Mouse (Mus musculus) brain, adult 2 months (tissue): ENCODE data around the gene Ptprs.

Experiments
- DNase-seq: peaks from one replicate; pipeline ENCODE4 v3.0.0; 2011; ENCODE audit warnings: low read depth, low spot score

Ptprs gene

DNA sequence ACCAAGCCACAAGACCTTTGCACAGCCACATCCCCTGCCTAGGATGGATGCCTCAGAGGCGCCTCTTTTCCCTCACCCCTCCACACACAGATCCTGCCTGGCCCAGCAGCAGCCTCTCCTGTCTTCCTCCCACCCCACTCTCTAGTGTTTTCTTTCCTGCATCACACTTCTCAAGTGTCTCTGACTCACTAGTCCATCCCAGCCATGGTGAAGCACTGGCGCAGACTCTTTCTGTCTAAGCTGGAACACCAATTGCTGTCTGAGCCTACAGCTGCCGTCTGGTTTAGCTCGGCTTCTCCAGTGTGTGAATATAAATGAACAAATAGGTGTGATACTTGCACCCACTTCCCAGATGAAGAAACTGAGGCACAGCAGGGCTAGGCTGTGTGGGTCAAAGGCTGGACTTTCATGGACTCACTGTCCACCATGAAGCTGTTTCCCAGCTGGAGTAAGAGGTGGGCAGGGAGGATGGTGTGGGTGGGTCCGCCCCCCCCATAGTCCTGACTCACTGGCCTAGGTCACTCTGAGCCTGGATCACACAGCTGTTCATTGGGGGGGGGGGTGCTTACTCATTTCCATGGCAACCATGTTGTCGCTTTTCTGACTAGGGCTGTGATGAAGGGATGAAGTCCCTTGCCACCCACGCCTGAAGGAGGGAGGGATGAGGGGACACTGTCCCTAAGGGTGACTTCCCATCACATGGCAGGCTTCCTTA is 14.3 kb upstream of the Ptprs start:
- DNase-seq = peak; percentile 92

DNA sequence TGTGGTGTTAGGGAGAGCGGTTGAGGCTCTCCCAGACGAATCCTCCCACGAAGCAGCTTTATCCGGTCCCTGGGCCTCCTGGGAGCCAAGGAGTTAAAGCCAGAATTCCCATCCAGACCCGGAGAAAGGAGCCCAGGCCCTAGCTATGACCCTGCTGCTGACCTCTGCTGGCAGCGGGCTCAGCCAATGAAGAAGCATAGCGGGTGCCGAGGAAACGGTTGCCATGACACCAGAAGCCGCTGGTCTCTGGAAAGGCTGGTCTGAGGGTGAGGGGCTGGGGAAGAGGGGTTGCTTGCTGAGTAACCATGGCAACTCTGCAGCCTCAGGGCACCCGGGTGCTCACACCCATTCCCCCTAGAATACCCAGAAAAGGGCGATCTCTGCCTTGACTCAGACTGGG is 11.7 kb upstream of the Ptprs start:
- peak; percentile 55 for DNase-seq

DNA sequence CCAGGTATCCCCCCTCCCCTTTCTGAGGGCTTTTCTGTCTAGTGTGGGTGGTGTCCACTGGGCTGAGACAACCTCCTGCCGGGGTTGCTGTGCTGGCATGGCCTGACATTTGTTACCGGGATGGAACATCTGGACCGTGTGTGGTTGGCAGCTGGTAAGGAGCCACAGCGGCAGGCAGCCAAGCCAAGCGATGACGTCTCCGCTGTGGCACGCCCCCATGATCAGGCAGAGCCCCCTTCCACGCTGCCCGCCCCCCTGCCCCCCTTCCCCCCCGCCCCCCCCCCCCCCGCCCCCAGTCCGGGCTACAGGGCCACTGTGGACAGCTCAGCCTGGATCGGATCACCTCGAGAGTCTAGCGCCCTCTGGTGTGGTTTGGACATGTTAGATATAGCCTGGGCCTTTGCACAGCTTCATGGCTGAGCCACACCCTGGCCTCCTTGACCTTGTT is 11.2 kb upstream of the Ptprs start:
- DNase-seq = peak; percentile 60

DNA sequence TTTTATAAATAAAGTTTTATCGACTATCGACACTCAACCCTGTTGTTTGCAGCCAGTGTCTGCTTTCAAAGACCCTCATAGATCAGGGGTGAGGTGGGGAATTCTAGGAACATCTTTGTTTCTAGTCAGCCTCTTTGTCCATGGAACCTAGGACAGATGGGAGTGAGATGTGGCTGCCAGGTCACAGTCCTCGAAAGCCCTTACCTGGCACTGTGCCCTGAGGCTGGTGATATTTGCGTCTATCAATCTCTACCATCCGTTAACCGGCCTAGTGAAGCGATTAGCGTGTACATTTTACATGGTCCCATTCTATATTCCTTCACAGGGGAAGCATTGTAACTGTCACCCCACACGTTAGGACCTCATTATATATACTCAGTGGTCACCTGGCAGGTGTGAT is 9.6 kb upstream of the Ptprs start:
- no peak for DNase-seq

DNA sequence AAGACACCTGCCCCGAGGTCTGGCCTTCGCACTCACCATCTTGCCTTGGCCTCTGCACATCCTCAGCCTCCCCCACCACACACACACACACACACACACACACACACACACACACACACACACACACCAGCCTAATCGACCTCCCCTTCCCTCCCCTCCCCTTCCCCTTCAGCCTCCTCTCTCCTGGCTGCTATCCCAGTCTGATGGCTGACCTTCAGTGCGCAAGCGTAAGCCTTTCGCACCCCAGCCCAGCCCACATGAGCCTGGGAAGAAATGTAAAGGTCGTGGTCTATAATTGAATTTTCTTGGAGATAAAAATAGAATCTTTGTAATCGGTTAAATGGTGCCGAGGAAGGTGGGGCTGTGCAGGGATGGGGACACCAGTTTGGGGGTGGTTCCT is 8.8 kb upstream of the Ptprs start:
- no peak for DNase-seq

DNA sequence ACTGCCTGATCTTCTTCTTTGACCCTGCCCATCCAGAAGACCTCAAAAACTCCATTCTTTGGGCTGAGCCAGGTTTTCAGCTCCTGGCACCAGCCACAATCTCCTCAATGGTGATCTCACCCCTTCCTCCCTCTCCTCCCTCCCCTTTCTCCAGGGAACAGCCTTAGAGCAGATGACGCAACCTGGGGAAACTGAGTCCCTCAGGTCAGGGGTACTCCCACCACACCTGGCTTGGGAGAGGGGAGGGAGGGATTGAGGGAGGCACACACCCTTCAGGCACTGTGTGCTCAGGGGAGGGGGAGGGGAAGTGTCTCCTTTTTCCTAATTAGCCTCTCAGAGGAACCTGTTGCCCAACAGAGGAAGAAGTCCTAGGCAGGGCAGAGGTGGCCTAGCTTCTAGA is 6.4 kb upstream of the Ptprs start:
- no peak for DNase-seq

DNA sequence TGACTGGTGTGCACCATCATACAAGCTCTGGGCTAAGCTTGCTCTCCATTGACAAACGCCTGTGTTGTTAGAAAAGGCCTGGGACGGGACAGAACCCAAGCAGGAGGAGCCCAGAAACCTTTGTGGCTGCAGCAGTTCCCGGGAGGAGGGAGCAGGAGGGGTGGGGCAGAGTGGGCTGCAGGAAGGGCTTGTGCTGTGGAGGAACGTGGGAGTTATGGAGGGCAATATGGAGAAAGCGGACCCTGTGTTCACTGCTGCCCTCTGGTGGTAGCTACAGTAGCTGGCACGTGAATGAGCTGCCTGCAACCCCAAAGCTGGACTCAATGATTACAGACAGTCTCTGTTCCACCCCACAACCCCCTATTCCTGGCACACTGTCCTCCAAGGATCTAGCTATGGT is 3.1 kb upstream of the Ptprs start:
- peak; percentile 85 for DNase-seq

DNA sequence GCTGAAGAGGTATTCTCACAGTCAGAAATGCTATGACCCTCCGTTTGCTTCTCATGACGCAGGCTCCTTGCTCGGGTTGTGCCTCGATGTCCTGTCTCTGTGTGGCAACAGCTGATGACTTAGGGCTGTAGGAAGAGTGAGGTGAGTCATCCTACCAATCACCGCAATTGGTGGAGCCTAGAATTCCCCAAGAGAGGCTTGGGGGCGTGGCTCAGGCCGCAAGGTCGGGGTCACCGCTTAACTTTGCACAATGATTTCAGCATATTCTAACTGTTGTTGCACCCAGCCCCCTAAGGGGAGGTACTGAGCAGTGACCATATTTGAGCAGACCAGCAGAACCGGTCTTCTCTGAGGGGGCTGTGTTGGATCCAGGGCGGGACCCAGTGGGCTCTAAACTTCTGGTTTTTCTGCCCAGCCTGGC is 1.9 kb upstream of the Ptprs start:
- DNase-seq = no peak

DNA sequence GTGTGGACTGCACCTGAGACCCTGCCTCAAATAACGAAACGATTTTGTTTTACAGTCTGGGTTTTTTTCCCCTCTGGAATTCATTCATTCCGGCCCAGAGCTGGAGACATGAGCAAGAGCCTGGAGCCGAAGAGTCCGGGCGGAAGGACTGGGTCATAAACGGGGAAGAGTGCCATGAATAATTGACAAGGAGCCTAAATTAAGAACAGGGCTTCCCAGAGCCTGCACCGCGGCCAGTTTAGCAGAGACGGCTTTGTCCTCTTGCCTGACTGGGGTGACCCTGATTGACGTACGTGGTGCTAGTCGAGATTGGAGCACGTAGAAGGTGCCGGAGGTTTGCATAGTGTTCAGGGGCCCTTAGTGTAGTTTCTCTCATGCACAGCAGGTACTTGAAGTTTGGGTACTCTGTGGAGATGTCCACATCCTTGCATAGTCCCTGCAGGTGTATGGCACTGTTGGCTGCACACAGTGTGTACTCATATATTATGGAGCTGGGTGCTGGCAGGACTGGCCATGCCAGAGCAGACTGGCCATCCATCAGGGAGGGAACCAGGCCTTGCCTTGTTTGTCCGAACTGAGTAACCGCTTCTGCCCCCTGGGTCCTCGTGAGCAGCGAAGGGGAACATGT is 1.0 kb upstream of the Ptprs start:
- DNase-seq = no peak

DNA sequence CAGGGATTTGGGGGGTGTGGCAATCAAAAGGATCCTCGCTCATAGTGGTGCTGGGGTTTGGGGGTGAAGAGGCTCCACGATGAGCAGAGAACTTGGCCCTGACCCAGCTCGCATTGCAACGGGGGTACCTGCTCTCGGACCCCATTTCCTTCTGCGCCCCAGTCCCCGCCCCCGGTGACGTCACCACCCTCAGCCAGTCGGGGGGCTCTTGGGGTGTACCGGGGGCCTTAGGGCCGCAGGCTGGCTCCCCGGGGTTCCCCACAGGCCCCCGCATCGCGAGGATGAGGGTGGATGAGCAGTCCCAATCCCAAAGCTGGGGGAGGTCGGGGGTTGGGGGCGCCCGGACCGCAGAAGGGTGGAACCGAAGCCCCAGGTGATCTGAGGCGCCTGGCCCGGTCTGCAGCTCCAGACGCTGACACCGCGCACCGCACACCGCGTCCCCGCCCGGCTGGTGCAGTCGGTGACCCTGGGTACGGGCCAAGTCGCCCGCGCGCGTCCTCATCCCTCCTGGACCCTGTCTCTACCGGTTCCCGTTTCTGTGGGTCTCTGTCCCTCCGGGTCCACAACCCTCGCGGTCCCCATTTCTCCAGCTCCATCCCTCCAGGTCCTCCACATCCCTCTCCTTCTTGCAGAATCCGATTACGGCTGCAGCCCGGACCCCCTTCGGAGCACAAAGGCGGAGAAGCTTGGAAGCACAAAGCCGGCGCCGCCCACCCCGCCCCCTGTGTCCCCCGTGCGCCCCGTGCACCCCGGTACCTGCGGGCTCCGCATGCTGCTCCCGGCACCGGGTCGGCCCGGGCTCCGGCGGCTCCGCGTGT is 490 bp downstream of the Ptprs start:
- peak; percentile 57 for DNase-seq

DNA sequence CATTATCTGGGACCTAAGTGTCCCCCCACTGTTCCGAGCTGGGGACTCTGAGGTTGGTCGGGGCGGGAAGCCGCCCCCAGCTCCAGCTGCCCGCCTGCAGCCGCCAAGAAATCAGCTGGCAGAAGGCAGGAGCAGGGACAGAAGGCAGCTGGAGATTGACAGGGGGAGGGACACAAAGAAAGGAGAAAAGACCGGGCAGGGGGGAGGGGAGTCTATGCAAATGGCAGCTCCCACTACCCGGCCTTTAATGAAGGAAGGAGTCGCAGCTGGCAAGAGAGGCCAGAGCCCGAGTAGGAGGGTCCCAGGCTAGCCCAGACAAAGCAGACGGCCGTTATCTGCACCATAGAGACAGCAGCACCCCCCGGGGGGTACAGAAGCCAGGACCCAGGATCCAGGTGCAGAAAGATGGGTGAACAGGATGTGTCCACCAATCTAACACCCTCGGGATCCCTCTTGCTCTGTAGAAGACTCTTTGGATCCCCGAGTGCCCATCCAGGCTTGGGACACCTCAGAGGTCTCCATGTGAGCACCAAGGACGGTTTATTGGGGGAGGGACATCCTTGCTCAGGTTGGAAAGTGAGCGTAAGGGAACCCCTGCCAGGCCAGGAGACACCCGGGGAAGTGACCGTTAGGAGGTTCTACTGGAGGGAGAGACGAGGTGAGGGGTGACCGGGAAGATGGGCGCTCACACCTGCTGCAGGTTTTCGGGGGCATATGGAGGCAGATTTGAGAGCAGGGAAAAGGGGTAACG is 1.3 kb downstream of the Ptprs start:
- DNase-seq = peak; percentile 80

DNA sequence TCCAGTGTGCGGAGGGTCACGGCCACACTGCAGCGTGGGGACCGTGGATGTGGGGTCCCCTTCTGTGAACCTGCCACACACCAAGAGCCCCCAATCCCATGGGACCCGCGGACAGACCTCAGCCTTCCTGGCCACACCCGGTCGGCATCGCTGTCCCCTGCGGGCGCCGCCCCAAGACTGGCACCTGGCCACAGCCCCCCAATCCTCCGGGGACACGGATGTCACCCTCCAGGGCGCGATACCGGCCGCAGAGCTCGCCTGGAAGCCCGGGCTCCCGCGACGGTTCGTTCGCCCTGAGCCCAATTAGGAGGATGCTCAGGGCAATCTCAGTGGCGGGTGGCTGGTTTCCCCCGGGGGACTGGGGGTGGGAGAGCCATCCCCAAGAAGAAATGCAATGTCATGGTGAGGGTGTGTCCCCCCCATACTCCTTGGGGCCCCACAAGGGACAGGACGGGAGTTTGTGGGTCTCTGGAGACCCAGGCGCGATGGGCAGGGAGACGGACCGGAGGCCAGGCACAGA is 1.9 kb downstream of the Ptprs start:
- no peak for DNase-seq

DNA sequence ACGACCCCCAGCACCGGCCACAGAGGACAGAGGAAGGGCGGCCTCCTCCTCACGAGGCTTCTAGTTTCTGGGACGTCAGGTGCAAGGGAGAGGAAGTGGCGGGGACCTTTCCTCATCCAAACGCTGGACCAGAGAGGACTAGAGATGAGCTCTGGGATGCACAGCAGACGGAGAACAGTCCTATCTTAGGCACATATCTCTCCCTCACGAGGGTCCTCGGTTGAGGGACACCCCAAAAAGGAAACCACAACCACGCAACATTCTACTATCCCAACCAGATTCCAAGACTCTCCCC is 2.7 kb downstream of the Ptprs start:
- DNase-seq = no peak

DNA sequence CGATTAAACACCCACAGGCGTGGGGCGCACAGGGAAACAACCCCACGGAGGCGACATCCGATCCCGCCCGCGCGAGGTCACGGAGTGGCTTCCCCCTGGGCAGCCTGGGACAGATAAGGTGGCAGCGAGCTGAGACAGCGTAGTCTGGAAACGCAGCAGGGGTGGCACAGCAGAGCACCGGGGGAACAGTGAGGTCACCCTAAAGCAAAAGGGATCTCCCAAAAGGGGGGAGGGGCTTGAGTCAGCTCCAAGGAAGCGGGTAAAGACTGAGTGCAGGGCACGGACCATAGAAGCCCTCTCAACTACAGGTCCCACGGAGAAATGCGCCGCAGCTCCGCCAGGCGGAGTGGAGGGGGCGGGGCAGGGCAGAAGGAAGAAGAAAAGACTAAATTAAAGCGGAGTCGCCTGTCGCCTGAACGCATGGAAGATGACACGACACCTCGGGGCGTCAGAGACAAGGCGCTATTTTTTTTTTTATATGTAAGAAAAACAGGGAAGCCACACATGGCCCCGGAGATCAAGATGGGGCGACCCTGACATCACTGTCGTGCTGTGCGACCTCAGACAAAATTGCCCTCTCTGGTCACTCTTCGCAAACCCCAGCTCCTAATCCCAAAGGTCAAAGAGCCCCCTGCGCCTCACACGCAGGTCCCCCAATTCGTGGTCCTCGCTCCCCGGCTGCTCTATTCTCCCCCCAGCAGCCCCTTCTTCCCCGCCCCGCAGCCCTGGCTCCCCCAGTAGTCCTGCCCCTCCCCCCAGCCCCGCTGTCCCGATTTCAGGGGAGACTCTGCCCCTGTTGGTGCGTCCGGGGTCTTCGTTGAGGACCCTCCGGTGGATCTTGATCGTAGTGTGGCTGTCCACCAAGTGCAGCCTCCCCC is 3.3 kb downstream of the Ptprs start:
- peak; percentile 74 for DNase-seq

DNA sequence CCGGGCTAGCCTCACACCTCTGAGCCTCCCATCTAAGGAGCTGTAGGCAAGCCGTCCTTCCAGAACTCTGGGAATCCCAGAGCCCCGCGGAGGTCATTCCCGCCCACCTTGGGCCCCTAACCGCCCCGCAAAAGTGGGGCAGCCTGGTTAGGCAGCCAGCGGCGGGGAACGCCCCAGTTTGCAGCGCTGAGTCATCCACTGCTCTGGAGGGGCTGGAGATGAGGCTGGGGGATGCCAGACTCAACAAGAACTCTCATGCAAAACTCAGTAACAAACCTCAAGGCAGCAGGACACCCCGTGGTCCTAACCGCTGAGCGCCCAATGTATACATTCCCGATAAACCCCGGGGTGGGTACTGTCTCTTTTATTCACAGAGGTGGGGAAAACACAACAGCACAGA is 4.2 kb downstream of the Ptprs start:
- DNase-seq = no peak

DNA sequence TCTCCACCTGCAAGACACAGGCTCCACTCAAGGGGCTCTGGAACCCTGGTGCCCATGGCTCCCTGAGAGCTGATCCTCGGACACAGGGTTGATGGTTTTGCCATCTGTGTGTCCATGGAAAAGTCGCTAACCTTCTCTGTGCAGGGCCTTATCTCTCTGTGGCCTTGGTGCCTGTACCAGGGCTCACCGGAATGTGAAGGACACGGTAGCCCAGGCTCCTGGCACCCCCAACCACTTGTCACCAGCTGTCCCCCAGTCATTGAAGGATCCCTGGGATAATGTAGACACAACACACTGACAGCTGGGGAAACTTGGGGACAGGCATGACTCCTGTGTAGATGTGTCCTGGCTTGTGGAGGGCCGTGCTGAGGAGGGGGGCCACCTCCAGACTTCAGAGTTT is 5.1 kb downstream of the Ptprs start:
- no peak for DNase-seq

DNA sequence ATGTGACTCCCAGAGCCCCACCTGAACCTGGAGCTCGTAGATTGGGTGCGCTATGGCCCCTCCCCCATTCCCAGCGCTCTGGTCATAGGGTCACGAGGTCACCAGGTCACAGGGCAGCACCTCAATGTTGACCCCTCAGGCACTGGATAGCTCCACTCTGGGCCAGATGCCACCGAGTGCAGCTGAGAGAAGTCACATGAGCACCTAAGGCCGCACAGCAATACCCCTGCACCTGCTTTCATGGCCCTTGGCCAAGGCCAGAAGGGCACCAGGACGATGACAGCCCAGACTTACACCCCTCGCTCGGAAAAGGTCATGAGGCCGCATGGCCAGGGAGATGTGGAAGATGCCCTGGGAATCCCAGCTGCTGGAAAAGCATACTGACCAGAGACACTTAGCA is 5.7 kb downstream of the Ptprs start:
- DNase-seq = no peak

DNA sequence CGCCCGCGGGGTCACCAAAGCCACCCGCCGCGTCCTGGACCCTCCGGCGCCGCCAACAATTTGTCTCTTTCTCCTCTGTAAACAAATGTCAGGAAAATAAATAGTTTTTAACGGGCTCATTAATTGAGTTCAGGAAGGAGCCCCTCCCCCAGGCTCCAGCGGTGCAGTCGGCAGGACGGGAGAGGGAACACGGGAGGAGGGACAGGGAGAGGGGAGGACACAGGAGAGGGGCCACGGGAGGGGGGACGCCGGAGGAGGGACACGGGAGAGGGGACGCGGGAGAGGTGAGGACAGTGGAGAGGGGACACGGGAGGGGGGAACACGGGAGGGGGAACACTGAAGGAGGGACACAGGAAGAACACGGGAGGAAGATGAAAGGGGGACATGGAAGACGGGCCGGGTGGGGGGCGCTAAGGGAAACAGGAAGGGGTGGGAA is 6.3 kb downstream of the Ptprs start:
- no peak for DNase-seq

DNA sequence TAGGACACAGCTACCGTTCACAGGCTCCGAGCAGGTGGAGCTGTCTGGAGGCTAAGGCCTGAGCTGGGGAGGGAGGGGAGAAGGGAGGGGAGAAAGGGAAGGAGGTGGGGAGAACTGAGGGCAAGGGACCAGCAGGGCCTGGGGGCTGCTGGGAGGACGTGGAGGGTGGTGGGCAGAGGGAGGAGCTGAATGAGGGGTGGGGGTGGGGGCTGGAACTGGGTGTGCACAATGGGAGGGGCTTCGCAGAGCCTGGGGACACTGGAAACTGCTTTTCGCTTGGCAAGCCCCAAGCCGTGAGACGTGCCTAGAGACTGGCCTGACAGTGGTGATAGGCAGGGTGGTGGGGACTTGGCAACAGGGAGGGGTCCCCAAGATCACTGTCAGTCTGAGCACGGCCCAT is 7.0 kb downstream of the Ptprs start:
- DNase-seq = no peak

DNA sequence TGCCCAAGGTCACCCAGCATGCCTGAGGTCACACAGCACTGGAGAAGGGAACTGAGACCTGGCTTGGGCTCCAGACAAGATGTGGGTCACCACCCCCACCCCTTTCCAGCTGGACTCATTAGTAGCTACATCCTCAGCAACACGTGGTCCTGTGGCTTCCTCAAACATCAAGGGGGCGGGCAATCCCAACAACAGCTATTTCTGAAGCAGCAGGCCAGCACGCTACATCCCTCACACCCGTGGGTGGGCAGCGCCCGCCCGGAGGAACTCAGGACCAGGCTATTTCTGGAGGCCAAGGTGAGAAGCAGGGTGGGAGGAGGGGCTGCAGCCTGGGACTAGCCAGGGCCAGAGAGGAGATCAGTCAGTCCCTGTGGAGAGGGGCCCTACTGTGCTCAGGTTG is 7.4 kb downstream of the Ptprs start:
- DNase-seq = peak; percentile 73

DNA sequence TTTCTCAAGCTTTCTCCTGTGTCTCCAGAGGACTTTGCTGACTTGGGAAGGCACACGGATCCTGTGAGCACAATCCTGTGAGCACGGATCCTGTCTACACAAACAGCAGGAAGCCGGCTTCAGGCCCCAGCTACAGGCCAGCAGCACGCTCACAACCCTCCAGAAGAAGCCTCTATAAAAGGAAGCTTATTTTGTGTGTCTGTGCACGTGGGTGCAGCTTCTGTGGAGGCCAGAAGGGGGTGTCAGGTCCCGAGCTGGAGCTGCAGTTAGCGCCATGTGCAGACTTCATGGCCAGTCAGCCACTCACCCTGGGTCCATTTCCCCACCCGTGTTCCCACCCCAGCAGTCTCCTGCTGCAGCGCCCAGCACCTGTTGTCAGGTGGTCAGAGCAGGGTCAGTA is 7.9 kb downstream of the Ptprs start:
- DNase-seq = no peak
